Mouse (Mus musculus) ES-E14 (cell line): ENCODE data around the gene Pdgfd.

ENCODE experiments used
- CHD2 ChIP-seq: IDR thresholded peaks from 2 replicates; pipeline ENCODE4 v1.6.1; 2014; ENCODE audit warnings: mild to moderate bottlenecking, low read depth, low read length, inconsistent platforms
- ZC3H11A ChIP-seq: IDR thresholded peaks from 2 replicates; pipeline ENCODE4 v1.6.1; 2012; ENCODE audit warnings: low read depth, mild to moderate bottlenecking, inconsistent platforms, low read length, borderline replicate concordance
- ZNF384 ChIP-seq: IDR thresholded peaks from 2 replicates; pipeline ENCODE4 v1.6.1; 2012; ENCODE audit warnings: low read depth, low read length, inconsistent platforms

DNA sequence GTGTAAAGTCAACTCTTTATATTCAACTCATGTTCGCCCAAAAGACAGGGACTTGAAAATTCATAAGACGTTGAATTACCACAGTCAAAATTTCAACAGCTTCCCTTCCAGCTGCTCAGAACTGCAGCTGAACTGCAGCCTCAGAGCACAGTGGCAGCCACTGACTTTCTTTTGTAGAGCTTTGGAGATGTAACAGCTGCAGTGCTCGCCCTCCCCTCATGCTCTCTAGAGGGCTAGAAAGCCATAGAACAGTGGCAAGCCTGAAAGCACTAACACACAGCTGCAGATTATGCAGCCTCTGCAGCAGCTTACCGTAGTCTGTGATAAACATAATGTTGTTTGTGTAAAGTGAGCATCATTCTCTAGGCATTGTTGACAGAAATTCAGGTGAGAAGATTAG lies 239.6 kb downstream of the Pdgfd start:
- TF ChIP-seq ZNF384 = no peak
- no peak for TF ChIP-seq CHD2
- no peak for TF ChIP-seq ZC3H11A
